Mouse (Mus musculus) neural tube, embryonic 10.5 days (tissue): ENCODE results near the gene Gm3727.
"Not testable (repeated sequence)": the region's sequence is repeated elsewhere in the genome, so short reads cannot be mapped to it uniquely, and the experiment has no call there.

Experiments
- DNase-seq: peaks from one replicate; pipeline ENCODE4 v3.0.0-alpha.2; 2017; ENCODE audit warnings: low spot score; ENCODE audit errors: extremely low spot score

Gm3727 gene

DNA sequence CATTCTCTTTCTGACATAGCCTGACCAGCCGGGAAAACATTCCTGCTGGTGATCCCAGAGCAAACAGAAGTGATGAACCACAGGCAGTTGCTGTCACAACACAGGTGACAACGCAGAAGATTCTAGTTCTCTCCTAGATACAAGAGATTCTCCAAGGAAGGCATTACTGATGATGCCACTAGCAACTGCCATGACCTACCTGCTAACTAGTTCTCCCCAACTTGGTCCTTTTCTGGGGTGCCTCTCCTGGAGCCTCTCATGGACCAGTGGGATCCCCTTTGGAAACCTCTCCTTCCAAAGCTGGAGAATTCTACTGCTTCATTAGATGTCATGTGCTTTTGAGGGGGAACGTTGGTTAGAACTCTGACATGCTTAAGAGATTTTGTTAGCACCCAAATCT is at the start of gene Gm3727:
Gene Gm3727 (minus strand): TSS at position 101 of the 400 bp plus-strand sequence.
- not testable (repeated sequence) for DNase-seq

DNA sequence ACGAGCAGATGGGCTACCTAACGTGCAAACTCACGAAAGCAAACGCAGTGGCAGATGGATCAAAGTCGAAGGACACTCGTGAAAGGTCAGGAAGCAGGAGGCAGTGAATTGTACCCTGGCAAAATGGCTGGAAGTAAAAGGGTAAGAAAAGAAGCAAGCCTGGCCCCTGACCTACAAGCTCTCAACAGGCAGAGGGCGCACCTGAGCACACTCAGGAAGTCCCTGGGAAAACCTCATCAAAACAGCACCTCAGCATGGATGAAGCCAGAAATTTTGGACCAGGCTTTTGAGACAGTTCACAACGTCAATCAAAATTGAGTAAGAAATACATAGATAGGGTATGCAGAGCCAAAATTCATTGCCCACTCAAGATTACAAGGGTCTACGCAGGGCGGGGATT is 21.0 kb downstream of the Gm3727 start:
- DNase-seq, result peak; percentile 18
